Mouse (Mus musculus) T-helper 2 cell (primary cell): ENCODE results near the gene Ldhal6b.

ENCODE experiments used
- in situ Hi-C: fragments of 300-600 bp; cut with MboI, MseI; formaldehyde crosslinking; loops from one replicate; pipeline ENCODE4 v1.15.1; 2025; ENCODE audit warnings: high pct_unique_total_duplicates

Ldhal6b gene

GRCm38 (mm10) chr17:5412301-5412700 is 6.3 kb downstream of the Ldhal6b start:
- in situ Hi-C loops: no loop called here

- in situ Hi-C loops: no loop called here
Observed at GRCm38 (mm10) chr17:5411205-5411604, 7.4 kb downstream of the Ldhal6b start.

- in situ Hi-C loops: no loop called here
Observed at GRCm38 (mm10) chr17:5410336-5410735, 8.2 kb downstream of the Ldhal6b start.

GRCm38 (mm10) chr17:5407030-5407429 is 11.5 kb downstream of the Ldhal6b start:
- in situ Hi-C loops: no loop called here

- in situ Hi-C loops: no loop called here
Observed at GRCm38 (mm10) chr17:5406566-5406965, 12.0 kb downstream of the Ldhal6b start.

- in situ Hi-C loops: loop anchor here (5.0 kb wide), 1 partner anchor 33 kb away; no protein-coding TSS in a partner anchor
Observed at GRCm38 (mm10) chr17:5403885-5404284, 14.7 kb downstream of the Ldhal6b start.

DNA sequence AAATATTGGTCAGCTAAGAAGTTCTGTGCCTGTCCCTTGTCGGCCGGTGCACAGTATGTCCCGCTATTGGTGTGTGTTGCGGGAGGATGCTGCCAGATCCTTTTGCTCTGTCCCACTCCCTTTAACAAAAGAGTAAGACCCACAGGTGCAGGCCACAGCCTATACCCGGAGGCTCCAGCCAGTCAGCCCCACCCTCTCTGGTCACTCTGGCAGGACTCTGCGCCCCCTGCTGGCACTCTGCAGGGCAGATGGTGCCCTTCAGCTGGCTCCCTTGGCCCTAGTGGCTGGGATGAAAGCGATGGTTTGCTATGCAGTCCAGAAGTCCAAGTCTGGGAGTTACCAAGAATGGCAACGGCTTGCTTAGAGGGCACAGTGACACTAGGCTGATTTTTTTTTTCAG is 15.9 kb downstream of the Ldhal6b start:
- in situ Hi-C loops: loop anchor here (5.0 kb wide), 1 partner anchor 35 kb away; no protein-coding TSS in a partner anchor

GRCm38 (mm10) chr17:5402069-5402468 is 16.5 kb downstream of the Ldhal6b start:
- in situ Hi-C loops: loop anchor here (5.0 kb wide), 1 partner anchor 35 kb away; no protein-coding TSS in a partner anchor

DNA sequence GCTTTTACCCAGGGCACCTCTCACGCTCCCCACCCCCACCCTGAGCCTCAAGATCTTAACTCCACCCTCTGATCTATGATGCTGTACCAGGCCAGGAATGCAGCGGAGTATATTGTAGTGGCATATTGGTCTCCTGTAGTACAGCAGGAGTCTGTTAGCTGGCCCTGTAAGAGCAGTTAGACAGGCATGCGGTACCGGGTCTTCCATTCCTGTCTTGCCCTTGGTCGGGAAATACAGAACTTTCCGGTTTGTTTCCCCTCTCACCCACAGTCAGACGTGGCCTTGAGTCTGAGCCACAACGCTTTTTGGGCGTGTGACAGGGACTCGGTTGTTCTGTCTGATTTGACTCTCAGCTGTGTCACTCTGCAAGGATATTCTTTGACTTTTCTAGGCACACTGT is 17.3 kb downstream of the Ldhal6b start:
- in situ Hi-C loops: loop anchor here (5.0 kb wide), 1 partner anchor 36 kb away; no protein-coding TSS in a partner anchor

- in situ Hi-C loops: loop anchor here (5.0 kb wide), 1 partner anchor 37 kb away; no protein-coding TSS in a partner anchor
Observed at GRCm38 (mm10) chr17:5400435-5401090, 18.0 kb downstream of the Ldhal6b start.

DNA sequence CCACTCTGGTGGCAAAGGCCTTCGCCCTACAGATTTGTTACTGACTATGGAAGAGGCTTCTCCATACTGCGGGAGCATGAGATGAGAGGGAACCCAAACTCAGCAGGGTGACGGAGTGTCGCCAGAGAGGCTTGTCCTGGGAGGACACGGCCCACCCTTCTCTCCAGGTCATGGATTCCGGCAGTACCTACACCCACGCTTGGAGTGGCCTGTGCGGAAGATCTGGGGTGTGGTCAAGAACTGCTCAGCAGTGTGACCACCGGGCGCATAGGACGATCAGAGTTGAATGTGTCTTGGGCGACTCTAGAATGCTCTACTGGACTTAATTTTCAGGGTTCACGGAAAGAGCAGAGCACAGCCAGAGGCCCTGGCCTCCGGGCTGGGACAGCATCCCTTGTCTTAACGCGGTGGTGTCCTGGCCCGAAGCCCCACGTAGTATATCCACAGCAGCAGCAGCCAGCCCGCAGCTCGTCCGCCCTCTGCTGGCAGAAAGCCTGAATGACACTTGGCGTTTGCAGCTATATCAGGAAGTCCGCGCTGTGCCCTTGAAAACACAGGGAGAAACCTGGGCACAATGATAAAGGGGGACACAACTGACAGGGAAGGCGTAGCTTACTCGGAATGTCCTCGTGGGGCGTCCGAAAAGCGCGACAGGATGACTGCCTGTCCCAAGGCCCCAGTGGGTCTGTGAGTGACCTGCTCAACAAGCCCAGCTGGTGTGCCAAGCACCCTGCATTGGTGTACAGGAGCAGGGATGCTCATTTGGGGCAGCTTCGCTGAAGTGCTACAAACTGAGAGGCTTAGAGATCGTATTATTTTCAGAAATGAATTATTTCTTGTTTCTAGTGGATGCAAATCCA is 21.2 kb downstream of the Ldhal6b start:
- in situ Hi-C loops: no loop called here

DNA sequence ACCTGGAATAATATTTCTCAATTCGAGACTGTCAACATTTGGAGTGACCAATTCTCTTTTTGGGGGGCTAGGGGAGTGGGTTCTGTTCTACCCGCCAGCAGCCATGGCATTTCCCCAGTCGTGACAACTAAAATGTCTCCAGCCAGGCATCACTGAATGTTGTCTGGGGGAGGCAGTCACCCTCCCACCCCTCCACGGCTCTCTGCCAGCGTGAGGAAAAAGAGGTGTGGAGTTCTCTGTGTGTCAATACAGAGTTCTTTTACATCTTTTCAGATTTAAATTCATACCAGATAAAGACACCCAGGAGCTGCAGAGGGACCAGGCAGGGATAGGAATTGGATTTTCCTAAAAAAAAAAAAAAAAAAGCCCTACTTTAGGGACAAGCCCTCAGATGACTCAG is 22.4 kb downstream of the Ldhal6b start:
- in situ Hi-C loops: no loop called here

- in situ Hi-C loops: no loop called here
Observed at GRCm38 (mm10) chr17:5395454-5396205, 22.9 kb downstream of the Ldhal6b start.

DNA sequence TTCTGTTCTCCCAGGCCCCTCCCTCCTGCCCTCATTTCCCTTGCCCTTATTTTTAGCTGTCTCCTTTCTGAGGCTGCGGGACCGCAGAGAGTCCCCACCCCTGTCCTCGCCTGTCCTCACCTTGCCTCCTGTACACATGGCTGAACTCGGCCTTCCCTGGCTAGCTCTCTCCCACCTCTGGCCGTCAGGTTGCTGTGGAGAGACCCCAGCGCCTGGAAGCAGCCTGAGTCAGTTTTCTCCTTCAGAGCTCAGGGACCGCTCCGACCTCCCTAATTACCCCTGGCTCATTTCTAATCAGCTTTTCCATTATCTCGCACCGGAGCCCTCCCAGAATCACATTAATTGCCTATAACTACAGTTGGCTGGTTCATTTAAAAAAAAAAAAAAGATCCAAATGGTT is 27.9 kb downstream of the Ldhal6b start:
- in situ Hi-C loops: no loop called here

- in situ Hi-C loops: no loop called here
Observed at GRCm38 (mm10) chr17:5388351-5388750, 30.2 kb downstream of the Ldhal6b start.

DNA sequence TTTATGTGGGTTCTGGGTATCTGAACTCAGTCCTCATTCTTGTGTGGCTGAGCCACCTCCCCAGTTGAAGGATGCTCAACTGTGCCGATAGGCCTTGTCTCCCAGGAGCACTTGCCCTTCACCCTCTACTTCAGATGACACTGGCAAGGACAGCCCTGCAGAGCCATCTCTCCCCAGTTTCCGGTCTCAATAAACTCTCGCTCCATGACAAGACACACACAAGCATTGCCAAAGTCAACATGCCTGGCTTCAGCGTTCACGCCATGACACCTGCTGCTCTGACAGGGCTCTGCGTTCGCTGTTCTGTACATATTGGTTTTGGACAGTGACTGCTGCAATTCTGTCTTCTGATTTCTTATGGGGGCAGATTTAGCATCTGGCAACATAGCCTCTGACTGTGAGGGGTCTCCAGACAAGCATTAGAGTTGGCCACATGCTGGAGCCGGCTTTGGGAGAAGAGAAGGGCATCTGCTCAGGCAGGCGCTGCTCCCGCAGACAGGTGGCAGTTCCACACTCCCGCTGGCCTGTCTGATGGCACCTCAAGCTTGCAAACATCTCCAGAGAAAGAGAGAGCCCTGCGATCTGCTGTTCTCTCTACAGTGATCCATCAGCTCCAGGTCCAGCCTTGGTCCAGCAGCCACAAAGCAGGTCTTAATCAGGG is 31.6 kb downstream of the Ldhal6b start:
- in situ Hi-C loops: no loop called here

DNA sequence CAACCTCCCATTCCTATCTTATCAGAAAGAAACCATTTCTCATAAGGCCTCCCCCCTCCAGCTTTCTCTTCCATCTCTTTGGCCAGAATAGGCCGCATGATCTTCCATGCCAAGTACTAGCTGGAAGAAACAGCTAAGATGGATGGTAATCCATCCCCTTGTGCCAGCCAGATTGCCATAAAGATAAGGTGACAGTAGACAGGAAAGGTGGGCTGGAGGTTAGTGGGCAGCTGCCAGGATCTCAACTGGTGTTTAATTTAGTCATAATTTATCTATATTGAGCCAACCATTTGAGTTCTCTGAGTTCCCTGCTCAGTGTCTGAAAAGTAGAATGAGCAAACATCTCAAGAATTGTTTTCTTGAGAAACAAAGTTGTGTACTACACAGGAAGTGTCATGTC is 32.9 kb downstream of the Ldhal6b start:
- in situ Hi-C loops: no loop called here

DNA sequence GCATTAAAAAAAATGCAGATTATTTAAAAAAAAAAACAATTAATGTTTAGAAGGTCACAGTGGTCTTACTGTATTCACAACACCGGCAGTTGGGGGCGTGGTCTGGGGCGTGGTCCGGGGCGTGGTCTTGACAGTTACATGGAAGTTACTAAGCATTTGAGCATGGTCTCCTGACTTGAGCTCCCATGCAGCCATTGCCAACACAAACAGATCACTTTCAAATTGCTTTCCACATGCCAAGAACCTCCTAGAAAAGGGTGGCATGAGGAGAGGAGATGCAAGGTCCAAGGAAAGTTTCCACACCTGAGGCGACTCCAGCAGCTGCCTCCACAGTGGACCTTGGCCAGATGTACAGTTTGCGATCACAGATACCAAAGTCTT is 40.6 kb downstream of the Ldhal6b start:
- in situ Hi-C loops: no loop called here

DNA sequence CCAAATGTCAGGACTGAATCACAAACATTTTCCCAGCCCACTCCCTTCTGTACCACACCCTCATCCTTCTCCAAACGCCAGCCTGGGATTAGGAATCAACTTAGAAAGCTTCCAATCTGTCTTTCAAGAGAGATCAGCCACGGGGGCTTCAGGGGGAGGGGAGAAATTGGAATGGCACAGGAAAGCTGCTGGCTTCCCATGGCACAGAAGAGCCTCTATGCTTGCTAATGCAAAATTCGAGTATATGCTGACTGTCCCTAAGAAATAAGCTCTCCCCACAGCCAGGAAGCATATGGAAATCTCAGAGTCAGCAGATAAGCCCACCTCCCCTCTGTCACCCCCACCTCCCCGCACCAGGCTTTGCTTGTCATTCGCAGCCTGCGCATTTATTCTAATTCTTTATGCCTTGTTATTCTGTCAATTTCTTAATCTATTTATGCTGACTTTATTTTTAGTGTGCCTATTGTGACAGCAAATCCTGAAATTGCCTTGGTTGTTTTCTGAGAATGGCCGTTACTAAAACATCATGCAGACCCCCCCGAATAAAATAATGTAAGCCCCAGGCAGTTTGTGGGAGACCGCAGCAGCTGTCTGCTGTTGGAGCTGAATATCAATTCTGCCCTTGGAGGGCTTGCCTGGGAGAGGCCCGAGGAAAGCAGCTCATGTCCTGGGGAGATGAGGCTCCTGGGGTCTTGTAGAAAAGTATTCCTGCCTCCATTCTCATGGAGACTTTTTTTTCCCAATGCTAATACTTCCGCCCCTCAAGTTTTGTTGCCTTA is 41.2 kb downstream of the Ldhal6b start:
- in situ Hi-C loops: no loop called here

GRCm38 (mm10) chr17:5372951-5373350 is 45.6 kb downstream of the Ldhal6b start:
- in situ Hi-C loops: no loop called here

GRCm38 (mm10) chr17:5371521-5371920 is 47.0 kb downstream of the Ldhal6b start:
- in situ Hi-C loops: no loop called here
